Mouse (Mus musculus): ENCODE data around the gene Cipc.

Gene Cipc

DNA sequence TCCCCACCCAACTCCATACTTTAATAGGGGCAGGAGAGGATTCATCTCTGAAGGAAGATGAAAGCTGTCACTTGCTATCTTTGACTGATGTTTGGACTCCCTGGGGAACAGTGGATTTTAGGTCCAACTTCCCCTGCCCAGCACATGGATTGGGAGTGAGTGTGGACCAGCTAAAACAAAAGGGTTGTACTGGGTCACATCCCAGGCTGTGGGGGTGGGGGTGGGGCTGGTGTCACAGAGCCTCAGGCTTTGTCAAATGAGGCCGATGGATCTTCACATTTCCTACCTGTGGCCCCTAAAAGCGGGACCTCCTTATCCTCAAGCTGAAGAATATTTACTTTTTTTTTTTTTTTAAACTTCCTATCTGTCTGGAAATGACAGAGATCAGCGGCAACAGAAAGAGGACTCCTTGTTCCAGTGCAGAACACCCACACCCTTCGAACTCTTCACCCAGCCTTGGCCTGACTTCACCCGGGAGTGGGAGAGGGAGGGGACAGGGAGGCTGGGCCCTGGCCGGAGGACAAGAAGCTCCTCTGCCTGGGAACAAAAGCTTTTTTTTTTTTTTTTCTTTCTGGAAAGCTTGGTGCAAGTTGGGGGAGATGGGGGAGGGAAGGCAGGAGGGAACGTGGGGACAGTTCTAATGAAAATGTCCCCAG is 14.8 kb upstream of the Cipc start:
- DNase-seq (ENCODE audit: low spot score): peak; percentile 74

DNA sequence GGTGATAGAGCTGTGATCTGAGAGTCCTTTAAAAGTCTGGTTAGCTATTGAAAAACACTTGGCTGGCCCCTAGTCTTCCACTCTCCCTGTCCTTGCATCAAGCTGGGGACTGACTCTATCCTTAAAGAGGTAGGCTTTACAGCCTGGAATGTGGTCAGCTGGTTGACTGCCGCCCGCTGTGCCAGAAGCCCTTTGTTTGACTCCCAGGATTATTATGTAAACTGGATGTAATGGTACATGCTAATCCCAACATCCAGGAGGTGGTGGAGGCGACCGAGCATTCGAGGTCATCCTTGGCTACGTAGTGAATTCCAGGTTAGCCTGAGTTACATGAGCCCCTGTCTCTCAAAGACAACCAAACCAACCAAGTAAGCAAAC is 14.3 kb upstream of the Cipc start:
- no peak for DNase-seq (ENCODE audit: low spot score)

DNA sequence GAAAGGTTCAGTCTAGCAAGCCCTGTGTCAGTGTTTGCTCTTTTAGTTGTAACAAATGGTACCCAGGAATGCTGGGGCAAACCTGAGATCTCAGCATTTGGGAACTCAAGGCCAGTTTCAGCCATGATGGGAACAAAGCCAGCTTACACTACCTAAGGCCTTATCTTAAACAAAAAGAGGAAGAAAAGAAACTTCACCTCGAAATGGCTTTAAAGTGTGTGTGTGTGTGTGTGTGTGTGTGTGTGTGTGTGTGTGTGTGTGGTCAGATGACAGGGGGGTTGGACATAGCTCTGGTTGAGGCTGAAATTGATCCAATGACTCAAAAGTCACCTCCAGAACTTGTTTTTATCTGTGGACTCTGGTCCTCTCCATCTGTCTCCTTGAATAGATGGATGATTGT is 12.1 kb upstream of the Cipc start:
- DNase-seq (ENCODE audit: low spot score): no peak

DNA sequence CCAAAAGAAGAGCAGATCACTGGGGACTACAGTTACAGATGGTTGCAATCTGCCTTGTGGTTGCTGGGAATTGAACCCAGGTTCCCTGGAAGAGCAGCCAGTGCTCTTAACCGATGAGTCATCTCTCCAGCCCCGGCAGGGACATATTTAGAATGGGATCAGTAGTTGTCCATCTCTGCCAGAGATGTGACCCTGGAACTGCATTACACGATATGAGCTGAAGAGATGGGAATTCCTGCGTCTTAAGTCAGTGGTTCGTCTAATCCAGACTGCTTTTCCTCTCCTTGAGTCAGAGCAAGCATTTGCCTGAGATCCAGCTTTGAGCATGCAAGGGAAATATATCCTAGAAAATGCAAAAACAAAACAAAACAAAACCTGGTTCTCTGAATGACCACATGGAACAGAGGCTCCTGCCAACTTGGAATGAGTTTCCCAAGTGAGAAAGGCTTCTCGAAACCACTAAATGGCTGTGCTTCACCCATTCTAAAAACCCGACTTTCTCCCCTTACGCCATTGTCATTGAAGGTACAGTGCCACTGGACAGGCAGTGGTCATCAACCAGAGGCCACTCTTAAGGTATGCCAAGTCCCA is 11.1 kb upstream of the Cipc start:
- no peak for DNase-seq (ENCODE audit: low spot score)

DNA sequence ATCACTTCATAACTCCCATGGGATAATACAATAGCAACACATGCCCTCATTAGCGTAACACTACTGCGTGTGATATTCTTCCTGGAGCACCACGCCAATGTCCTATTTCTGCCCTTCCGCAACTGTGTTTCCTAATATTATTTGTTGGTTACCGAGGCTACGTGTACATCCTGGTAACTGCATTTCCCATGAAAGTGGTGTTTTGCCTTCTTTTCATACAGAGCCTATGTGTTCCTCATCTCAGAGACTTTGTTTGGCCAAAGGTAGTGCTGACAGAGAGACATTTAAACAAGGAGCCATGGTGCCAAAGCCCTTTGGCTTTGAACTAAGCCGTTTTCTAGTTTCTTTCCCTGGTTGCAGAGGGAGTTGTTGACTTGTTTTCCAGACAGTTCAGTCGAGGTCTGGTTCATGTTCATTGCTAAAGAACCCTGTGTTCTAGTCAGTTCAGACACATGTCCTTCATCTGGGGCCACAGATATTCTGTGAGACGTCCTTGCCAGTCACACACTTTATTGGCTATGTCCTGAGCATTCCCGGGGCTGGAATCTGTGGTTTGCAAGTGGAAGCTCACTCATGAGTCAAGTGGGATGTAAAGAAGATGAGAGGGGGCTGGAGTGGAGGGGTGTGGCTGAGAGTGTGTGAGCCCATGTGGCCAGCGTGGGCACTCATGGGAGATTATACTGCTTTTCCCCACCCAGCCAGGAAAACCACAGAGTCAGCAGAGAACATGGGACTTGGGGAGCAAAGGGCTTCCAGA is 10.1 kb upstream of the Cipc start:
- DNase-seq (ENCODE audit: low spot score): no peak

DNA sequence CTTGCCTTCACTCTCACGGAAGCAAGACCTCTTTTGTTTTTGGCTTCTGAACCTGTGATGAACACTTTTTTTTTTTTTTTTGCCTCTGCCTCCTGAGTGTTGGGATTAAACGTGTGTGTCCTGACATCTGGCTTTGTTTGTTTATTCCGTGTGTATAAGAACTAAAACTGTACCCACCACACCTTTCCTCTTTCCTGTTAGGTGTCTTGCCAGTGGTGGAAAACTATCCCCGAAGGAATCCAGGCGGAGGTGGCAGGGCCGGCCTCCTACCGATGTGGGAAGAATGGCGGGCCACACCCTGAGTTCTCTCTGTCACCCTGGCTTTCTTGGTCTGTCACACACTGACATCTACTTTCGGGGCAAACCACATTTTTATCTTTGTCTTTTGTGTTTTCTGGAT is 8.3 kb upstream of the Cipc start:
- no peak for DNase-seq (ENCODE audit: low spot score)

DNA sequence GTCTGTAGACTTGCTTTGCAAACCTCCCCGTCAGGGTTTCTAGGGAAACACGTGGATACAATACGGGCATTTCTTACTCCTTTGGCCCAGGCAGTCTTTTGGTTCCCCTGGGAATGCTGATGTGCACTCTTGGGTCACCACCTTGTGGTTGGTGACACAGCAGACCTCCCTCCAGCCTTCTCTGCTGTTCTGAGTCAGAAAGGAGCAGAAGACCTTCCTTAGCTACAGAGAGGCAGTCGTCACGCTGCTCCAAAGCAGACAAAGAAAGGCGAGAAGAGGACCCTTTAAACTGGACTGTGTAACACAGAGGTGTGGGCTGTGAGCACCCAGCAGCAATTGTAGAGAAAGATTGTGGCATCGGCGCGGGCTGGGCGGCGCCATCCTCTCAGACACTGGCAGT is 5.7 kb upstream of the Cipc start:
- no peak for DNase-seq (ENCODE audit: low spot score)

DNA sequence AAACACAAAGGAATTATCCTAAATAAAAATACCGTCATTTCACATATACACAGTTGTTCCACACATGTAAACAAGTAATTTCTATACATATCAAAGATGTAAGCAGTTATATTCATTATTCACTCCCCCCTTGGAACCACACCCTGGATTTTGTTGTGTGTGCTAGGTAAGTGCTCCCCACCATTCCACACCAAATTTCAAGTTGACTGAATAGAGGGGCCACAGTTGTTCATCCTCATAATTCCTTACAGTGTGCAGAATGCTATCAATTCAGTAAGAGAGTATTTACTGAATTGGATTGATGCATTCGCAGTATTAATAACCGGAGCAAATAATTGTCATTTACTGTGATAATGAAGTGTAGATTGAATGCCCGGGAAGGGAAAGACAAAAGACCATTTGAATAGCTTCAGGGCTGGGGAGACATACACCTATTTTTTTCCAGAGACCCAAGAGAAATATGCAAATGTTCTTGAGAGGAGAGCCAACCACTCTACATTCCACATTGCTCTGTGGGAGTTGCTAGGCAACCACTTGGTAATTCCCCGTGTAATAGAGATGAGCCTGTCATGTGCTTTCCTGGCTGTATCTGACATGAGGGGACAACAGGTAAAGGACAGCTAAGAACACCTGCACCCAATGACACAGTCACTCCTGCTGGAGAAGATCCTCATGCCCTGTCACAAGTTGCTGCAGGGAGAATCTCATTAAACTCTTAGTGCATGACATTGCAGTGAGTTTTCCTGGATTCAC is 4.9 kb upstream of the Cipc start:
- DNase-seq (ENCODE audit: low spot score): no peak

DNA sequence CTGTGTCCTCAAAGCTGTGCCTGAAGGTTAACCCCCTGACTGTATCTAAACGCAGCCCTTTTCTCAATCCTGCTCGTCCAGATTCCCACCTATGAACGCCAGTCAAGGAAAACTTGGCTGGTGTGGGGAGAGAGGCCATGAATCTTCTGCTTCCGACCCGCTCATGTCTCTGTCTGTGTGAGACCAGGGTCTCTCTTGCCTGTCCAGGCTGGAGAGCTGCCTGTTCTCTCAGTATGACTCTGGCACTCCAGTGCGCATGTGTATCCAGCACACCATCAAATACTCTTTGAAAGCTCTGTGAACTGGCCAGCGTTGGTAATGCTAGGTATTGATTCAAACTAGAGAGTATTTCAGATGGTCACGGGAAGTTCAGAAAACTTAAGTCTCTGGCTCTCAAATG is 3.4 kb upstream of the Cipc start:
- no peak for DNase-seq (ENCODE audit: low spot score)

DNA sequence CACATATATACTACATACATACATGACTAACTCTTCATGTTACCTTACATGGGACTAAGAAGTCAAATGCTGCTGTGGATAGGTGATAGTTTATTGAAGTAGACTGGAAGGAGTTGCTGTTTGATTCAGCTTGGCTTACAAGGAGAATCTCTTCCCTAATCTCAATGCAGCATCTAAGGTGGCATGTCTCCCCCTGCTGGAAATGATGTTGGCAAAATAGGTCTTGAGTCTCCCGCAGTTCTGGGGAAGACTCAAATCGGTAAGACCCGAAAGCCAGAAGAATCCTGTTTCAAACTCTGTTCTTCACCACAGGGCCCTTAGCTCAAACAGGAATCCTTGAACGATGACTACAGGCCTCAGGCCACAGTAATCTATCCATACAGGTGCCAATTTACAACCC is 1.7 kb upstream of the Cipc start:
- no peak for DNase-seq (ENCODE audit: low spot score)

DNA sequence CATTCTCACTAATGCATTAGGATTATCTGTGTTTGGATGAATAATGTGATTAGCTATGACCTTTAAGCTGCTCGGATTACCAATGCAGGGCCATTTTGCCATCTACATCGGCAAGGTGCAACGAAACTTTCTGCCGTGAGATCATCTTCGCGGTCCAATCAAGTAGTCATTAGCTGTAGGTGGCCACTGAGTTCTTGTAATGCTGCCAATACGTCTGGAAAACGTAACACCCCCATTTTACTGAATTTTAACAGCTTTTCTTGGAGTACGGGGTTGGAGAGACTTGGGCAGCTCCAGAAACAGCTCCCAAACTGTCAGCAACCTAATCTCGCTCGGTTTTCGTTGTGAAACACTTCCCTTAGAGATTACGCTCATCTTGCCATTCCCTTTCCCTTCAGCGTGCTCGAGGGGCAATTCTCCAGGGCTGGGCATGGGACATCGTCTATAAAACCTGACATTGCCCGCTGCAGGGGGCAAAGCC is 502 bp upstream of the Cipc start:
- no peak for DNase-seq (ENCODE audit: low spot score)

DNA sequence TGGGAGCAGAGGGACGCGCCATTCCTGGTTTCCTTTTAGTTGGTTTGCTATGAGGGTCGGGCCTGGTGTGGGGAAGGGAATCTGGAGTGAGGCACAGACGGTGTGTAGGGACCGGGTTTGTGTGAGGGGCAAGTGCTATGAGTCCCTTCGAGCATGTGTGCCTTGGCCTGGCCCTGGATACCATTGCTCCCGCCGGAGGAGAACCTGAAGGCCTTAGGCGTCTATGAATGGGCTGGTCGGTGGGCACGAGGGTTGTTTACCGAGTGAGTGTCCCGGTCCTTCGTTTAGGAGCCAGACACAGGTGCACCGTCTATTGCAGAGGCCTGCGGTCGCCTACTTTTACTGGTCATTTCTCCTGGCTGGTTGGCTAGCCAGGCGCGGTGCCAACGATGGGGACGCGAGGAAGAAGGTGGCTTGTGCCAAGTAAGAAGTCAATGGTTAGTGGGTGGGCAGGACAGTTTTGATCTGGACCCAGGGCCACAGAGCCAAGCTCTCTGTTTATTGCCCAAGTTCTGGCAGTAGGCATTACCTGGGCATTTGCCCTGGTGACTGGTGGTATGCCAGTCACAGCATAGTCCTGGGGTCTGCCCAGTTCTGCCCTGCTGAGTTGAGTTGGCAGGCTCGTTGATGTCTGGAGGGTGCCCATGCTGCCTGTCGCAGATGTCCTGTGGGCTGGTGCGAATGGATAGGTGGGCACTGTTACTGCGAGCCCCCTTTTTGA is 998 bp downstream of the Cipc start:
- peak; percentile 53 for DNase-seq (ENCODE audit: low spot score)

DNA sequence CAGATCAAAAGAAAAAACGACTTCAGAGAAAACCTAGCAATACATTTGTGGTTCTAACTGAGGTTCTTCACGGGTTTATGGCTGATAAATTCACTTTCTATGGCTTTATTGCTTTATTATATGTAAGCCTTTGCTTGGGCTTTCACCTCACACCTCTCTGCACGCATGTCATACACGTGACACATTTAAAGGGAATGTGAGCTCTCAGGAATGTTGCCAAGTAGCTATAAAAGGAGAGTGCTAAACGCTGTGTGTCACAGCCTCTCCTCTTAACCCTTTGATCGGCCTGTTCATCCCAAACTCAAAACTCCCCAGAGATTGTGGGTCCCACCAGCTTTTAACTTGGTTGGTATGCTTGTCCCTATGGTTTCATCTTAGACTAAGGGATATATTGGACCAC is 1.8 kb downstream of the Cipc start:
- DNase-seq (ENCODE audit: low spot score): no peak

DNA sequence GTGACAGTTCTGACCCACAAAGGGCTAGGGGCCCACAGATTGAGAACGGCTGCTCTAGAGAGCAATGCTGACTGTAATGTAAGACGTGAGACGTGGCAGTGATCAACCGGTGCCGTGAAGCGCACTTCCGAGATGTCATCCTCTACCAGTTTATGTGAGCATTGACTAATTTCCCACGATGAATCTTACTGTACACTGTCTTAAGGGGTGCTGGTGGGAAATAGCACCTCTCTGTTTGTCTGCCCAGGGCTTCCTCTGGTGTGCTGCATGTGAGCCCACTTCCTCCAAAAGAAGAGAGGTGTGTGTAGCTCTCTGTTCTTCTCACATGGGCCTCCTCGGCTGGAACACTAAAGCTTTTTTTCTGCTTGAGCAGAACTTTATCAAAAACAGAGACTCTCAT is 2.7 kb downstream of the Cipc start:
- no peak for DNase-seq (ENCODE audit: low spot score)

DNA sequence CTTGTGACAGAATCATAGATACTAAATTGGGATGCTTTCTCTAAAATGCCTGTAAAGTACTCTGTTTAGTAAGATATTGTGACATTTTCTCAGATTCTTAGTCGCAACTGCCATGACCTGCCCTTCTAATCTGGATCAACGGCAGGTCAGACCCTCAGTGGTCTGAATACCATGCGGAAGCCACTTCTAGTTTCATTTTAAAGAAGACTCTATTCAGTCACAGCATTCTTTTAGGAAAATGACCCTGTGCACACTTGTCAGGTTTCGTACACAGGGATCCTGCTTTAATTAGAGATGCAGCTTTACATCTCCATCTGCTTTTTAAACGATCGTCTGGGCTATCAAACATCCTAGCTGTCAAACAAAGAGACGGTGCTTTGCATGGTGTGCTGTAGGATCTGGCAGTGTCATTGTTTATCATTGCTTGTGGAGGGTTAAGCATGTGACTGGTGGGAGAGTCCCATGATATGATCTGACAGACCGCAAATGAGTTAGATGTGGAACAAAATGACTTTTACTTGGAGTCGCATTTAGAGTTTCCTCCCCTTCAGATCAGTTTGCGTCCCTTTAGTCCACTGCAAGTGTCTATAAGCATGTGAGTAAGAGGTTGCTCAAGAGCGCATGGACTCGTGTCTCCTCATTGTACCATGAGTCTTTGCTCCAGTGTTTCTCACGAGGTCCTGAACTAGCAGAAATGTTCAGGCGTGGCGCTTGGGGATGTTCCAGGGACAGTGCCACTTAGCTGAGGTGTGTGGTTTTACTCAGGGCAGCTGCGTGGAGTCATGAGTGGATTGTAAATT is 3.5 kb downstream of the Cipc start:
- DNase-seq (ENCODE audit: low spot score): no peak

DNA sequence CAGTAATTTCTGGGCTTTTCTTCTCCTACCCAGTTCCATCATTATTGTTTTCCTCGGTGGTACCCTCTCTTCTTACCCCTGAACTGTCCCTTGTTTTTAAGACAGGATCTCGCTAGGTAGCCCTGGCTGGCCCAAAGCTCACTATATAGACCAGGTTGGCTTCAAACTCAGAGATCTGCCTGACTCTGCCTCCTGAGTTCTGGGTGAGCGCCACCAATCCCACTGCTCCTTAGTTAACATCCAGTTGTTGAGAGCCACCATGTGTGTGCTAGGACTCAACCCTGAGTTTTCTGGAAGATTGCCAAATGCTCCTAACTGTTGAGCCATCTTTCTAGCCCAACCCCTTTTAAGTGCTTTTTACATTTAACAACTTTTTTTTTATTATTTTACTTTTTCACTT is 4.1 kb downstream of the Cipc start:
- DNase-seq (ENCODE audit: low spot score): no peak

DNA sequence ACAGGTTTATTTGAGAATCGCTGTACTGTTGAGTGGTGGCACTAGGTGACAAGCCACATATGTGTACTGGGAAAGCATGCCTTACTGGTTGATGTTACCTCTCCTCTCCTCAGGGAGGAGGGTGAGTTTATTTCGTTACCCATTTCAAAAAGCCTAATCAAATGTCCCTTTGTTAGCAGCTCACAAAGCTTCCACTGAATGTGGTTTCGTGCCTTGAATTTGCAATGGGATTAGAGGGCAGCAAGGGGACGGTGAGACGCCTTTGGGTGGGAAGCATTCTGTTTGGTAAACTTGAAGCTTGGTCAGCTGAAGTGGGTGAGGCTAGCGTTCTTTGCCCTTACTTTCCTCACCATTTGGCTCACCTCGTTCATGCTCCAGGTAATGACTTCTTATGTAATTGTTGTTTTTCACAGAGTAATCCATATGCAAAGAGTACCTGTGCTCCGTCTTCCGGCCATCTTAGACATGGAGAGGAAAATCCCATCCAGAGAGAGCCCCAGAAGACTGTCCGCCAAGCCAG is 5.5 kb downstream of the Cipc start:
- no peak for DNase-seq (ENCODE audit: low spot score)

DNA sequence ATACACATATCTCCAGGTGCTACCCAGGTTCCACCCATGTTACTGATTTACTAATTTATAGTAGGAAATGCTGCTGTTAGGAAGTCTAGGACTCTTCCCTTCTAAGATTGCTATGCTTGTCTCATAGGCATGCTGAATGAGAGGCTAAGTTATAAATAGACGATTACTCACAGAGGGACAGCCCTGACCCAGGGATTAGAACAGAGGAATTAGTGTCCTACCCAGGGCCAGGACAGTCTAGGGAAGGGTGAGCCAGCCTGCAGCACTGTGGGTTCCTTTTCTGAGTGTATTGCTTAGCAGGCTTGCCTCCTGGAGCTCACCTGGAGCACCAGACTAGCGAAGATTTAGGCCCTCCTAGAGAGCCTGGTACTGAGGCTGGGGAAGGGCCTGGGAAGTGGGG is 9.1 kb downstream of the Cipc start:
- no peak for DNase-seq (ENCODE audit: low spot score)

DNA sequence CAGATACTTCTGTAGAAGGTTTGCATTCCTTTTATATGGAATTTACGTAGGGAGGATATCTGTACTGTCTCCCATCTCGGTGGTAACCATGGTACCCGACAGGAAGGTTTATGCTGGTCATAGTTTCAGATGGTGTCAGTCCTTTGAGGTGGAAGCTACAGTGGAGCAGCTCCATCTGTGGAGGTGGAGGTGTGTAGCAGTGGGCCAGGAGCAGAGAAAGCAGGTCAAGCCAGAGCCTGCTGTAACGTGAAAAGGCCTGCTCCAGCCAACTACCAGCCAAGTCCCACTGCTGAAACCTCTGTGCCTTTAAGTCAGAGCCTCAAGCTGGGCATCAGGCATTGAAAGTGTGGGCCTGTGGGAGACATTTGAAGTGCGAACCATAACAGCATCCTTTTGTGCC is 11.7 kb downstream of the Cipc start:
- DNase-seq (ENCODE audit: low spot score): no peak

DNA sequence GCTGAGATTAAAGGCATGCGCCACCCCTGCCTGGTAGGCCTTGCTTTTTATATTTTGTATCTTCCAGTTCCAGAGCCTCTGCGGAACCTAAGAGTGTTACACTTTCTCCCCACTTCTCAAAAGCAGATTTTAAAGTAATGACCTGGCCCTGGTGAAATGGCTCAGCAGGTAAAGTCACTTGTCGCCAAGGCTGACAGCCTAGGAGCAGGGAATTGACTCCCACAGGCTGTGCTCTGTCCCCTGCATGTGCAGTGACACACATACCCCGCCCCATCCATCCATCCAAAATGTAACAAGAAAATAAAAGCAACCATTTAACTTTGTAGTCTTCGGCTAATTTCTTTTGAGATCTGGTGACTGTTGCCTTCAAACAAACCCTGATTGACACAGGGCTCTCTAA is 12.8 kb downstream of the Cipc start:
- no peak for DNase-seq (ENCODE audit: low spot score)

DNA sequence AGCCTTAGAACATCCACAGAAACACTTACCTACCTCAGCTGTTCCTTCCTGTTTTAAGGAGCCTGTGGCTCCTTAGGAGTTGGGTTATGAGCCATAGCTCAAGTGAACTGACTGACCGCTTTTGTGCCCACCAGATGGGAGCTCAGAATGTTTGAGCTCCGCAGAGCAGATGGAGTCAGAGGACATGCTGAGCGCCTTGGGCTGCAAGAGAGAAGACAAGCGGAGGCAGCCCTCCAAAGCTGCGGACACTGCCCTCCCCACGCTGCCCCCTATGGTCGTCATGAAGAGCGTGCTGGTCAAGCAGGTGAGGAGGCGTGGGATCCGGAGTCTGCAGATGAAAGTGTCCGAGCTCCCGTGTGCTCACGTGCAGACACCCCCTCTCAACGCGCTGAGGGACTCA is 13.3 kb downstream of the Cipc start:
- no peak for DNase-seq (ENCODE audit: low spot score)
